Mouse (Mus musculus): ENCODE measurements around the gene Gm20931.
"Not testable (repeated sequence)": the region's sequence is repeated elsewhere in the genome, so short reads cannot be mapped to it uniquely, and the experiment has no call there.

The Gm20931 gene

GRCm38 (mm10) chrY:55213420-55213819 lies at the start of gene Gm20931:
TSS of gene Gm20931 (plus strand) at chrY:55213720.
- DNase-seq (ENCODE audit: low read depth) = not testable (repeated sequence)
